Mouse (Mus musculus): ENCODE data around the gene Zmpste24. TPM values are rescaled to one million over a fixed set of nuclear protein-coding genes. Genes with fewer than 3 reads are reported as not detected.

Gene Zmpste24
- polyA plus RNA-seq, 1 experiment from 2014 or later, result 35.5 TPM

GRCm38 (mm10) chr4:121014594-121015267 lies 83.3 kb downstream of the Zmpste24 start:
- no peak for ATAC-seq (ENCODE audit: insufficient read depth, low FRiP score, low read depth)
- Histone ChIP-seq H3K27ac (no peak overlapping the region), H3K9me3 (no peaks in the 10 kb centered on the region)

DNA sequence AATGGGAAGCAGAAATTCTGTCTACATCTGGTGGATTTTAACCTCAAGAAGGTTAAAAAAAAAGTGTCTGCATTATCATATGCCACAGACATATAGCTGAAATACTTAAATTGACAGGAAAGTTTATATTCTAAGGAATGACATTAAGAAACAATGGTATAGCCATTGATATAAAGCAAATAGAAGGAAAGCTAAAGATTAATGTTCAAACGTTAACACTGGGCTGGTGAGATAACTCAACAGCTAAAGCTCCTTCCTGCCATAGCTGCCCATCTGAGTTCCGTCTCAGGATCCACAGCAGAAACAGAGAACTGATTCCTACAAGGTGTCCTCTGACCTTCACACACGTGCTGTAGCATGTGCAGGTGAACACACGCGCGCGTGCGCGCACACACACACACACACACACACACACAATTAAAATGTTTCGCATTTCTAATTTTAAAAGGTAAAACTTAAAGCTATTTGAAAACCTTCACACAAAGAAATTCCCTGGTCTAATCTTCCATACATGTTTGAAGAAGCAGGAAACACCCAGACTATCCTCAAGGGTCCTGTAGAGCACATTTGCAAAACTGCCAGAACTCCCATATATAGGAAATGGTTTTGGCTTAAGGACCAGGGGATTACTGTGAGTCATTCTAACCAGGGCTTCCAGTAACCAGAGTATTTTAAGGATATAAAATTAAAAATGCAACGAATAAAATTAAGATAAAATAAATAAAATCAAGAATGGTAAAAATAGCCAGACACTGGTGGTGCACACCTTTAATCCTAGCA lies 87.1 kb downstream of the Zmpste24 start:
- no peak overlapping the region for H3K4me2 ChIP-seq
- H3K9me3 ChIP-seq, result no peaks in the 10 kb centered on the region
- no peak overlapping the region for H3K27ac ChIP-seq
- no peak overlapping the region for H3K9ac ChIP-seq
- 69% methylated on average over 11 of the region's 11 CpGs for WGBS
- no peak for ATAC-seq (ENCODE audit: insufficient read depth, low FRiP score, low read depth)
- H3K4me3 ChIP-seq (replicated peaks), result no peak overlapping the region
- no peaks in the 10 kb centered on the region for H3K27me3 ChIP-seq (replicated peaks)
- no peaks in the 10 kb centered on the region for H3K36me3 ChIP-seq
- 0 out of 2 replicates have a peak, but pooled peaks cover 9% of the 10 kb centered on the region for H3K4me1 ChIP-seq

More at GRCm38 (mm10) chr4:121014594-121015267, 83.3 kb downstream of the Zmpste24 start:
- no peak overlapping the region for H3K9ac ChIP-seq
- 0 out of 2 replicates have a peak, but pooled peaks cover 12% of the 10 kb centered on the region for H3K4me1 ChIP-seq
- WGBS, result 45% methylated on average over 10 of the region's 10 CpGs
- H3K27me3 ChIP-seq (replicated peaks), result no peaks in the 10 kb centered on the region
- H3K36me3 ChIP-seq, result no peaks in the 10 kb centered on the region
- no peak overlapping the region for H3K4me3 ChIP-seq (replicated peaks)
- peak overlapping the region; percentile 92; the same call in 1 of the 2 replicates for H3K4me2 ChIP-seq

Other genes starting within 250 kb of the Zmpste24 start
- 1.3 and 1.5 TPM in 2 replicates for gene Rims3, start 243.4 kb downstream of the Zmpste24 start, polyA plus RNA-seq (2015; fragmentation: Nextera tagmentation; extraction: Ambion mirVana)
- 23.8 and 25.6 TPM in 2 replicates for gene Exo5, start 173.2 kb downstream of the Zmpste24 start, polyA plus RNA-seq (2015; fragmentation: Nextera tagmentation; extraction: Ambion mirVana)
- 6.4 and 8.2 TPM in 2 replicates for gene Zfp69, start 146.5 kb downstream of the Zmpste24 start, polyA plus RNA-seq (2015; fragmentation: Nextera tagmentation; extraction: Ambion mirVana)
- 14.2 TPM in 2 replicates for gene Smap2, start 81.0 kb downstream of the Zmpste24 start, polyA plus RNA-seq (2015; fragmentation: Nextera tagmentation; extraction: Ambion mirVana)
- gene Col9a2, start 58.9 kb downstream of the Zmpste24 start, polyA plus RNA-seq (2015; fragmentation: Nextera tagmentation; extraction: Ambion mirVana), result 16.0 and 19.9 TPM in 2 replicates
- not detected in 2 replicates for gene Tmco2, start 11.0 kb upstream of the Zmpste24 start, polyA plus RNA-seq (2015; fragmentation: Nextera tagmentation; extraction: Ambion mirVana)
- 24.6 and 25.8 TPM in 2 replicates for gene Rlf, start 116.8 kb upstream of the Zmpste24 start, polyA plus RNA-seq (2015; fragmentation: Nextera tagmentation; extraction: Ambion mirVana)
- 0.18 TPM in 1 of 2 replicates, not detected in the other for gene Gm12888, start 226.7 kb upstream of the Zmpste24 start, polyA plus RNA-seq (2015; fragmentation: Nextera tagmentation; extraction: Ambion mirVana)

All from stomach, embryonic 15.5 days (tissue).